Mouse (Mus musculus): ENCODE results near the gene Clpb. TPM values are rescaled to one million over a fixed set of nuclear protein-coding genes. Genes with fewer than 3 reads are reported as not detected.
"Not testable (repeated sequence)": the region's sequence is repeated elsewhere in the genome, so short reads cannot be mapped to it uniquely, and the experiment has no call there.

The Clpb gene
- 10 to 100 TPM in 1 of 2 experiments, 1 to 10 TPM in 1; 9.9 to 14.9 TPM for polyA plus RNA-seq (2017; shearing (Covaris generic))

DNA sequence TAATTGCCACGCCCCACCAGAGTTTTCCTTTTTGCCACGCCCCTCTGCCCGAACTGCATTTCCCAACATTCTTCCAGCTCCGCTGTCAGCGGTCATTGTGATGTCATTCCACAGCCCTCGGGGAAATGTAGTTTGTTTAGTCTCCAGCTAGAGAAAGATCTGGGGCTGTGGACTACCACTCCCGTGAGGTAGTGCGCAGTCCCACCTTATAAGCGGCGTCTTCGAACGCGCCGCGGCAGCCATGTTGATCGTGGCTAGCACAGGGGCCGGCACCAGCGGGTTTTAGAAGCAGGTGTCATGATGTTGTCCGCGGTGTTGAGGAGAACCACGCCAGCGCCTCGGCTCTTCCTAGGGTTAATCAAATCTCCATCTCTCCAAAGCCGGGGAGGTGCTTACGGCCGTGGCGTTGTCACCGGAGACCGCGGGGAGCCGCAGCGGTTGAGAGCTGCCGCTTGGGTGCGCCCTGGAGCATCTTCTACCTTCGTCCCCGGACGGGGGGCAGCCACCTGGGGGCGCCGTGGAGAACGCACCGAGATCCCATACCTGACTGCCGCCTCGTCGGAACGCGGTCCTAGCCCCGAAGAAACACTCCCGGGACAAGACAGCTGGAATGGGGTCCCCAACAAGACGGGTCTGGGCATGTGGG lies at the start of gene Clpb:
TSS of gene Clpb (plus strand) at position 120 of the 646 bp plus-strand sequence.
- peak; percentile 99 for ATAC-seq

DNA sequence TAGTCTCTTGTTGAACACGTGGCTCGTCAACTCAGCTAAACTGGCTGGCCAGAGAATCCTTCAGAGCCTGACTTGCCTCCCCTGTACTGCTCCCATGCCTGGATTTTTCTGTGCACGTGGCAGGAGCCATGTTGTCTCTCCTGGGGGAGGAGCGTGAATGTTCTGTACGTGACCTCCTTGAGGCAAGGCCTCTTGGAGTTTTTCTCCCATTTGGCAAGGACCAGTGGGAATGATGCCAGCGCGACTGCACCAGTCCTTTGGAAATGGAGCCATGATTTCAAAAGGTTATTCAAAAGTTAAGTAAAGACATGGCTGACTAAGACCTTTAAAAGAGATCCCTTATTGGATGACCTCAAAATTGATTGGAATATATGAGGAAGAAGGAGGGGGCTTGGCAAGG lies 48.0 kb upstream of the Clpb start:
- ATAC-seq: no peak

DNA sequence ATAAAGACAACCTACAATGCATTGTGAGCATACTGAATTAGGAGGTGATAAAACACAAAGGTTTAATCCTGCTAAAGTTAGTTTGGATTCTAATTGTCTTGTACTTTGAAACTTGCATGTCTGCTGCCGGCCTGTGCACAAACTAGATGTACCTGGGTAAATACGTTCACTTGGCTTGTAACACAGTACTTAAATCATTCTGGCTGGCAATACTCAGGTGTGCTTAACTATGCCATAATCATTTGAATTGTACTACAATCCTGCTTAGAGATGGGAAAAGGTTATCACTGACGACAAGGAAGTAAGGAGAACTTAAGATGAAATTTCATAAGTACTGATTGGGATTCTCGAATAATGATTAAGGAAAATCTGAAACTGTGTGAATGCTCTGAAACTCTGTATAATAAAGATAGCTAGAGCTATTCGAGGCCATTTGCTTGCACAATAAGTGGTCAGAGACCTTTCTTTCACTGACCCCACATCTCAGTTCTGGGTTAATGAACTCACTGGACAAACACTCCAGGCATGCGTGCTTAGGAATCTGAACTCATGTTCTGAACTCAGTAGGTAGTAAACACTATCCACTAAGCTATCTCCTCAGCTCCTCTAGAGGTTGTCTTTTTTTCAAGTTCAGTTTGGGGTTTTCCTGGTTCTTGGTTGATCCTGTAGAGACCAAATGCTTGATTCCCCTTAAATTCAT lies 47.1 kb upstream of the Clpb start:
- no peak for ATAC-seq

DNA sequence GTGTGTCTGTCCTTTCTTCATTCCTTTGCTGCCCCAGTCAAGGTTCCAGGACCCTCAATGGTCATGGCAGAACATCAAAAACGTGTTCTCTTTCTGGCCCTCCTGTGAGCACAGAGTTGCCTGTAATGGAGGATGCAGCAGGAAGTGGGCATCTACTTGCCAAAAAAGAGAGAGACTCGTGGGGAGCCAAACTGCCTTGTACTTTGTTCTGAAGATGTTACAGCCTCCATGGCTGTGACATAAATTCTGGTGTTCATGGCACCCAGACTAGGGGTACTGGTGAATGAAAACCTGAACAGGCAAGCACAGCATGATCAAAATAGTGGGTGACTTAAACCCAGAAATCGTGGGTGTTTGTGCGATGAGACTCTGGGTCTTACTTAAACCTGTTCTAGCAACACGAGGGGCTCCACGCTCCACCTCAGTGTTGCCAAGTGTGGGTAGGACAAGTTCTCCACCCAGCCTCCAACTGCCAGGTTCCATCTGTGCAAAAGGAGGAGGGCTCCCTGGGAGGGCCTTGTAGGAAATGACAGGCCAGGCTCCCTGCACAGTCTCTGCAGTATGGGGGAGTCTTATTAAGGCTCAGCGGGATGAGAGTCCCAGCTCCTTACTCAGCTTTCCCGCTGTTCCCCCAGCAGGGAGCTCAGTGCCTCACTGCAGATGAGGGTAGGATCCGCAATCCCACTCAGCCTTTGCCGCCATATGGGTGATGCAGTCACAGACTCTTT lies 45.8 kb upstream of the Clpb start:
- peak; percentile 46 for ATAC-seq

DNA sequence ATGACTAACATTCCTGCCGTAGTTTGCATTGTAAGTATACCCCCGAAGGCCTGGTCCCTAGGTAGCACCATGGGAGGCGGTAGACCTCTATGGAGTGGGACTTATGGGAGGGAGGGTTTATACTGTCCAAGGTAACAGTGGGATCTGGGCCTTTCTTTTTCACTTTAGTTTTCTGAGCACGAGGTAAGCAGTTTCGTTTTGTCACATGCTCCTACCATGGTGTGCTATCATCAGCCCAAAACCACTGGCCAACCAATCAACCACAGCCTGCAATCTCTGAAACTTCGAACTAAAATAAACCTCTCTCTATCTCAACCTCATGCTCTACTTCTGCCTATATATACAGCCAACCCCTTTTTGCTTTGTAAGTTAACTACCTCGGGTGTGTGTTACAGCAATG lies 45.2 kb upstream of the Clpb start:
- peak; percentile 51 for ATAC-seq

DNA sequence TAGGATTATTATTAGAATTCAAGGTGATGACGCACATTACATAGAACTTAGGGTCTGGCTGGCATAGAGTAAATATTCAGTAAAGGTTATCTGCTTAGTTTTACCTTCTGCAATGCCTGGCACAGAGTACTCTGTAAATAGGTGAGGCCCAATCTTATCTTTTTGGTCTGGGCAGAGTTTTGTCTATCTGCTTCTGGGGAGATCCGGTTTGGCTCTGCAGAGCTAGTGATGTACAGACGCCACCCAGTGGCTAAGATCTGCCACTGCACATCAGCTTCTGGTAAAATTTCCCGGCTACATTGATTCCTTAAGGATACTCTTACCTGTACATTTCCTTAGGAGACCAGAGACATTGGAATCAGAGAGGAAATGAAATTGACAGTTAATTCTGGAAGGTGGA lies 43.1 kb upstream of the Clpb start:
- peak; percentile 44 for ATAC-seq

DNA sequence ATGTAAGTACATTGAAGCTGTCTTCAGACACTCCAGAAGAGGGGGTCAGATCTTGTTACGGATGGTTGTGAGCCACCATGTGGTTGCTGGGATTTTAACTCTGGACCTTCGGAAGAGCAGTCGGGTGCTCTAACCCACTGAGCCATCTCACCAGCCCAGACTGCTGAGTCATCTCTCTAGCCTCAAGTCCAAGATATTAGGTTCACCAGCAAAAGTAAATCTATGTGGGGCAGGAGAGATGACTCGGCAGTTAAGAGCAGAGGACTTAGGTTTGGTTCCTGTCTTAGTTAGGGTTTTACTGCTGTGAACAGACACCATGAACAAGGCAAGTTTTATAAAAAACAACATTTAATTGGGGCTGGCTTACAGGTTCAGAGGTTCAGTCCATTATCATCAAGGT lies 41.6 kb upstream of the Clpb start:
- ATAC-seq: not testable (repeated sequence)

DNA sequence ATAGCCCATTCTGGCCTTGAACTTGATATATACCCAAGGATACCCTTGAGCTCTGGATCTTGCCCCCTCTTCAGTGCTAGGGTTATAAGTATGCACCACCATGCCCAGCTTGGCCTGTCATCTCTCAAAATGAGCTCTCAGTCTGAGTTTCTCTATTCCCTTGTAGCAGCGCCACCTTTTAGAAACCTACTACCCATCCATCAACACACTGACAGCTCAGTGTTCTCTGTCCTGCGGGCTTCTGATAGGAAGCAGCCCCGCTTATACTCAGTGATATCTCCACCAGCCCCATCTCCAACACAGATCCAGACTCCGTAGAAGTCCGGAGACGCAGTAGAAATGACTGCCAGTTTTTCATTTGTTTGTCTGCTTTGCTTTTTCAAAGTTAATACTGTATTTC lies 39.1 kb upstream of the Clpb start:
- no peak for ATAC-seq

DNA sequence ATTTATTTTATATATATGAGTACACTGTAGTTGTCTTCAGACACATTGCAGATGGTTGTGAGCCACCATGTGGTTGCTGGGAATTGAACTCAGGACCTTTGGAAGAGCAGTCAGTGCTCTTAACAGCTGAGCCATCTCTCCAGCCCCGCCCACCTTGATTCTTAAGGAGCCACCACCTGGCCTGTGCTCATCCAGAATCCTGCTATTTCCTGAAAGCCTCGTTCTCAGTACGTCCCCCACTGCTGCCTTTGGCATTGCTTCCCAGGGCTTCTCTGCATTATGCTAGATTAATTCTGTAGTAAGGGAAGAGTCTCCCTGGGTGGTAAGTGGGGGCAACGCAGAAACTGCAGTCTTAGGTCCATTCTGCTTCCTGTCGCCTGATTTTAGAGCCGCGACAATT lies 36.3 kb upstream of the Clpb start:
- not testable (repeated sequence) for ATAC-seq

DNA sequence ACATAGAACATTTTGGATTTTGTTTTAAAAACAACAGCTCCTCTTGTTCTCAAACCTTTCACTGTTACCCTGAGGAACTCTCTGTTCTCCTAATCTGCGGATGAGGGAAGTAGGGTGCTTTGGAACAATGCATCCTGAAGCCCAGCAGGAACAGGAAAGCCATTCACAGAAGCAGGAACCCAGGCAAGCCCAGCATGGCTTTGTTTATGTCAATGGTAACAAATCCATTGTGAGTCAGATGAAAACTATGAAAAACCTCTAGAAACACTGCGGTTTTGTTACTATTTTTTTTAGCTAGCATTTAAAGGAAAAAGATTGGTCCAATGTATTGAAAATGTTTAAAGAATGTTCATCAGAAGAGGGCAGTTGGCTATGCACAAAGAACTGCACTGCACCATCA lies 35.0 kb upstream of the Clpb start:
- ATAC-seq: no peak

DNA sequence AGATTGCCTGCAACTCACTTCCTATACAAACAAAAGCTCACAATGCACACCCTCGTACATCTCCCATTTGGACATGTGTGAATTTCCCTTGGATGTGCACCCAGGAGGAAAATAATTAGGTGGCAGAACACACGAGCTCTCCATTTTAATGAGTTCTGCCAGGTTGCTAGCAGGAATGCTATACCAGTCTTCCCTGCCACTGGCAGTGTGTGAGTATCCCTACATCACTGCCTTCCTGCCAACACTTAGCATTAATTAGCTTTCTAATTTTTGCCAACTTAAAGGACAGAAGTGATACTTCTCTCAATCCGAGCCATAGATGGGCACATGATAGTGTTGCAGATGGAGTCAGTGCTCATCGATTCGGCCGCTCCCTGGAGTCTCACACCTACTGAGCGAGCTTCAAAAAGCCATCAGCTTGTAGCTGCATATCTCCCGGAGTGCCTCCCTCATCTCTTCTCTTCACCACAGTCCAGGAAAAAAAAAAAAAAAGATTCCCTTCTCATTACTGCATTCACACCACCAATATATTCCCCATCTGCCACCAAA lies 29.7 kb upstream of the Clpb start:
- ATAC-seq: no peak

DNA sequence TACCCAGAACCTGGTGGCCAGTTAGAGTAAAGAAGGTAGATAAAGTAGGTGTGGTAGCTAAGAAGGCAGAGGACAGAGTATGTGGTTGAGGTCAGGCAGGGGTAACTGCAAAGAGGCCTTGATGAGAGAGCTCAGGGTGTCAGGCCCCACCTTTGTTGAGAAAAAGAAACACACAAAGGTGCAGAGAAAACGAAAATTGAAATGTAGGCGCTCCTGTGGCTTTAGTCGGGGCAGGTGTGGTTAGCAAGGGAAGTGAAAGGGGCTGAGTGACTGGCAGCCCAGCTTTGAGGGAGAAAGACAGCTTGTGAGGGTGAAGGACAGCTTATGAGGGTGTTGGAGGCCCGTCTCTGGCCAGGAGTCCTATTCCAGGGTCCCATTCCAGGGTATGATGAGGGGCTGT lies 28.9 kb upstream of the Clpb start:
- ATAC-seq: peak; percentile 73

DNA sequence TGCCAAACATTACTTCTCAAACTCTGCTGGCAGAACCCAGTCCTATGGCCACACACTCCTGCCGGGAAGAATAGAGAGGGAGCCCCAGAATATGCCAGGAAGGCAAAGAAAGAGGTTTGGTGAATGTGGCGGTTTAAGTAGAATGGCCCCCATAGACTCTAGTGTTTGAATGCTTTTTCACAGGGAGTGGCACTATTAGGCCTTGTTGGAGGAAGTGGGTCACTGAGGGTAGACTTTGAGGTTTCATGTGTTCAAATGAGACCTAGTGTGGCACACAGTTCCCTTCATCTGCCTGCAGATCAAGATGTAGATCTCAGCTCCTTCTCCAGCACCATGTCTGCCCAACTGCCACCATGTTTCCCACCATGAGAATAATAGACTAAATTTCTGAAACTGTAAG lies 27.4 kb upstream of the Clpb start:
- peak; percentile 59 for ATAC-seq

DNA sequence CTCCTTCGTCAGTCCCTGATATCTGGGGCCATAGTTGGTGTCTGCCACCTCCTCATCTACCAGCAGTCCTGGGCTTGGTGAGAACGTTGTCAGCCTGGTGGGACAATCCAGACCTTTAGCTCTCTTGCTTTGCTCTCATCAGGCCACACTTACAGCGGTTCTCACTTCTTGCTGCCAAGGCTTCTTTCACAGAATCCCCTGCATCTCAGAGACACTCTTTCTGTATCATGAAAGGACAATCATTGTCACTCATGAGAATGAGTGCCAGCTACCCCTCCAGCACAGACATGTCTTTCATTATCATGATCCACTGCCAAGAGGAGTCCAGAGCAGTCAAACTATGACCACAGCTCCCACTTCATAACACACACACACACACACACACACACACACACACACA lies 19.6 kb upstream of the Clpb start:
- no peak for ATAC-seq

DNA sequence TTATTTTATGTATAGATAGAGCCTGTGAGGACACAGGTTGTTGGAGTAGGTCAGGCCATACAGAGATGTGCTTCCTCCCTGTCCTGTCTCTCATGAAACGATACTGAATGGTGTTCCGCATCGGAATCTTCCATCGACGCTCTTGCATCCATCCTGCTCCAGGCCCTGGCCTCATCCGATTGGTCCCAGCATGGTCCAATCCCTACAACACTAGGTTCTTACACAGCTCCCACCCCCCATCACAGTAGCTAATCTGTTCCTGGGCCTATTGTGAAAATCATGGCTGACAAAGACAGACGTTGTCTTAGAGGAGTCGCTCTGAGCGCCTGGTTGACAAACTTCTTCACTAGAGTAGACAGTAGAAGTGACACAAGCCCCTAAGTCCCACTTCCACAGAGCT lies 13.7 kb upstream of the Clpb start:
- no peak for ATAC-seq

DNA sequence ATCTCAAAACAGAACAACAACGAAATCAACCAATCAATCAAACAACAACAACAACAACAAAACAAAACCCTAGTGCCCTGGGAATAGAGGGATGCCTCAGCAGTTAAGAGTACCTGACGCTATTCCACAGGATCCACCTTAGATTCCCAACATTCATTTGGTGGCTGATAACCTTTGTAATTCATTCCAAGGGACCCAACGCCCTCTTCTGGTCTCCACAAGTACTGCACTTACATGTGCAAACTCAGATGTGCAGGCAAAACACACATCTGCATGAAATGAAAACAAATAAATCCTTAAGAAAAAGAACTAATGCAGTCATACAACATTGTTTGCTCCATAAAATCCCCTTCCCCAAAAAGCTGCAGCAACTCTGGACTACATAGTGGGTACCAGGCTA lies 12.9 kb upstream of the Clpb start:
- no peak for ATAC-seq

DNA sequence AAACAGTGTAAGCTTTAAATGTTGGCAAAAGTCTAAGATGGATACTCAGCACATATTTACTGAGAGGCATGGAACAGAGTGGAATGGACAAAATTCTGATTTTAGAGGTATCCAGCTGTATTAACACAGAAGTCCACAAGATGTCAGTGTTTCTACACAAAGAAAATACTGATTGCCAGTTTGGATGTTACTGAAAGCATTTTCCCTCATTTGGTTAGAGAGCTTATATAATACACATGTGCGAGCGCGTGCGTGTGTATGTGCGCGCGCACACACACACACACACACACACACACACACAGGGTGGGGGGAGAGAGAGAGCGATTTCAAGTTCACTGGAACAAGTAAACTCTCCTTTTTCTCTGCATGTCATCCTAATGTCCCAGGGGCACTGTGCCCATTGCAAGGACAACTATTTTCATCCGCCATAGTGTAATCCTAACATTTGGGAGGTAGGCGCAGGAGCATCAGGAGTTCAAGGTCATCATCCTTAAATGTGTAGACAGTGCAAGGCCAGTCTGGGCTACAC lies 9.7 kb upstream of the Clpb start:
- peak; percentile 61 for ATAC-seq

DNA sequence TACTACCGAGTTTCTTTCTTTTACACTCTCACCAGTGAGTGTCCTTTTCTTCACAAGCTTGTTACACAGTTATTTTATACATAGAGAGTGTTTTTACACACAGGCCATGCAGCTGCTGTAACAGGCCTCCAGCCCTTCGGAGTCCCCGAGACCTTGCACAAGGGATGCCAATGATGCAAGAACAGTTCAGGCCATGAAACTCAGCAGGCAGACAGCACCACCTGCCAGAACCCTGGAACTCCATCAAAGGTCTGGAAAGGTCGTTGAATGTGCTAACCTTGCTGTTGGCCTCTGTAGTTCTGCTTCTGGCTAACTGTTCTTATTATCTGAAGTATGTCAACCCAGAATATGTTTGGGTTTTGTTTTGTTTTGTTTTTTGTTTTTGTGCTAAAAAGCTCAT lies 8.5 kb upstream of the Clpb start:
- ATAC-seq: no peak

DNA sequence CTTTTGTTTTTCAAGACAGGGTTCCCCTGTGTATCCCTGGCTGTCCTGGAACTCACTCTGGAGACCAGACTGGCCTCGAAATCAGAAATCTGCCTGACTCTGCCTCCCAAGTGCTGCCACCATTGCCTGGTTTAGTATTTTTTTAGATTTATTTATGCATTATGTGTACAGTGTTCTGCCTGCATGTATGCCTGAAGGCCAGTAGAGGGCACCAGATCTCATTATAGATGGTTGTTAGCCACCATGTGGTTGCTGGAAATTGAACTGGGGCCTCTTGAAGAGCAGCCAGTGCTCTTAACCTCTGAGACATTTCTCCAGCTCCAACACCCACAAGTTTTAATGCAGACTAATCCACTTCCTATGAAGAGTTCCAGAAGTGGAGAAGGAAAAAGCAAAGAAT lies 1.4 kb upstream of the Clpb start:
- ATAC-seq: no peak

DNA sequence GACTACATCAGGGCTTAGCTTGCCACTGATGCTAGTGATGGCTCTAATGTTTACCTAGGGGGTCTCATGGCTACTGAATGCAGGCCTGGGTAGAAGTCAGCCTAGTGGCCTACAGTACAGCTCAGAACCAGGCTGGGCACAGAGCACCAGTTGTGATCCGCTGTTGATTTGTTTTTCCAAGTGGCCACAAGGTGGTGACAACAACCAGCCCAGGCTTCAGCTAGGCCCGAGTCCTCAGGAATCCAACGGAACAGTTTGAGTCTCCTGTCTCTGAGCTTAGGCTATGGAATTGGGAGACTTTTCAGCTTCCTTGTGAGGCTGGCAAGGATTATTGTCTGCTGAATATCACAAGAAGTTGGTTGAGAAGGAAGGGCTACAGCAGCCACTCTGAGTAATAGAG lies 3.1 kb downstream of the Clpb start:
- no peak for ATAC-seq

DNA sequence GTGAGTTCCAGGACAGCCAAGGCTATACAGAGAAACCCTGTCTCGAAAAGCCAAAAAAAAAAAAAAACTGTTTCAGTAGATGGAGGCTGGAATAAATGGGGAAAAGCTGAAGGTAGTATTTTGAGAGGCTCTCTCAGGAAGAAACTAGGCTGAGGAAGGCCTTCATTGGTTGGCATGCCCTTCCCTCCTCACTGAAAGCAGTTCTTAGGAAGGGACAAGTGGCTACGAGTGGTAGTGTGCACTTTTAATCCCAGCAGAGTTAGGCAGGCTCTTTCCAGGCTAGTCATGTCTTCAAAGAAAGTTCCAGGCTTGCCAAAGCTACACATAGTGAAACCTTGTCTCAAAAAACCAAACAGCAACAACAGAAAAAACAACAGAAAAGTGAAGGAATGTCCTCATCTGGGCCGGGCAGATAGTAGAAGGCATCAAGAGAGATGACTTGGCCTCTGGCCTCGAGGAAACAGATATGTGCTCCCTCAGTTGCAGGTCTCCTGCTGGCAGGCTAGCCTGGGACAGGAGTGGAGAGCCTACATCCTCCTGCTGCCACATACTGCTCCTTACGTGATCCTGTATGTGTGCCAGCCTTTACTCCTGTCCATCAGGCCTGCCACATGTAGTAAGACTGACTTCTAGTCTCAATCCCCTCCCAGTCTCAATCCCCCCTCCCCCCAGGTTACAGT lies 8.3 kb downstream of the Clpb start:
- ATAC-seq: no peak

DNA sequence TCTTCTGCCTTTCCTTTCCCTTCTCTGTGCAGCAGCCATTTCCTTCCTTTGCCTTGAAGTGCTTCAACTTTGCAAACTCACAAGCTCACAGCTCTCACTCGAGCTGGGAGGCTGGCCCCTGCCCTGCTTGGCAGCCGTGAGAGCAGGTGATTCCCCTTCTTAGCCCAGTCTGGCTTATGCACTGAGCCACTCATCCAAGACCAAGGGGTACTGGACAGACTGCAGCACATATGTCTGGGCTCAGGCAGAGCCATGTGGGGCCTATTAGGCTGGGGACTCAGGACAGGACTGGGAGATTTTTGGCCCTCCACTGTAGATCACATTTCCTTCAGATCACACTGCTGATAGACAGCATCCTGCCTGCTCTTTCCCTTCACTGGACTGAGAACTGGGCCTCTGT lies 10.1 kb downstream of the Clpb start:
- ATAC-seq: peak; percentile 81
